9 mouse cellular contexts compared by ENCODE assay signal in genomic region chr2:145683536-145683935, GRCm38 (mm10). TPM values are rescaled to one million over a fixed set of nuclear protein-coding genes. Genes with fewer than 3 reads are reported as not detected.
DNase-seq lines count a peak whose midpoint lies in the region; ATAC-seq and TF ChIP-seq lines count a peak whose summit lies in the region.
"Had no signal": no experiment of that assay in that cellular context is flagged by ENCODE, and none has a peak within 500 bp of the region (broad histone marks: within the 10 kb centered on the region; RNA-seq: fewer than 3 reads in every experiment).

No protein-coding gene starts in this region.

- peak; percentile 32 to 60 for DNase-seq in cerebellum, postnatal 10 days
- no peak for DNase-seq in cerebellum, adult 9-10 months
- peak; percentile 19 for DNase-seq in right cerebral cortex, adult 18-20 months
- no peak for DNase-seq in right cerebral cortex, postnatal 25 days
- DNase-seq in kidney, postnatal 10 days = peak; percentile 90
- DNase-seq in stomach, postnatal 0 days (ENCODE audit: low spot score) = peak; percentile 45
- no peak for DNase-seq in spleen, postnatal 36 days (ENCODE audit: low spot score in 2 of 2)
- DNase-seq in Muller cell, postnatal 12 days (ENCODE audit: inconsistent ontology term) = no peak

- peak overlapping the region; percentile 49; the same call in 1 of the 2 replicates for H3K27ac ChIP-seq in stomach, postnatal 0 days (replicated peaks)
- H3K27ac ChIP-seq: neural tube, embryonic 12.5 days had no signal

- H3K4me3 ChIP-seq in stomach, postnatal 0 days (ENCODE audit: low read depth, low read length) = no peak overlapping the region
- H3K4me3 ChIP-seq: neural tube, embryonic 12.5 days had no signal

- peaks cover 9% of the 10 kb centered on the region for H3K4me1 ChIP-seq in stomach, postnatal 0 days (replicated peaks; ENCODE audit: control insufficient read depth, insufficient read depth)
- H3K4me1 ChIP-seq: neural tube, embryonic 12.5 days had no signal

- no peak overlapping the region for H3K9ac ChIP-seq in stomach, postnatal 0 days (ENCODE audit: low read length)
- H3K9ac ChIP-seq: neural tube, embryonic 12.5 days had no signal

- H3K4me2 ChIP-seq in stomach, postnatal 0 days (replicated peaks; ENCODE audit: low read depth) = no peak overlapping the region
- H3K4me2 ChIP-seq: neural tube, embryonic 12.5 days had no signal

- WGBS in stomach, postnatal 0 days = 51% methylated on average over 3 of the region's 3 CpGs

- TF ChIP-seq CTCF in stomach, postnatal 0 days (IDR thresholded peaks at IDR 0.05; ENCODE audit: low read depth) = no peak

- 0 out of 2 replicates have a peak, but pooled peaks have one; percentile 35 for ATAC-seq in stomach, postnatal 0 days (ENCODE audit: low FRiP score, low TSS enrichment)

- no peaks in the 10 kb centered on the region for H3K36me3 ChIP-seq in stomach, postnatal 0 days (ENCODE audit: control insufficient read depth, insufficient read depth, low read length)
- H3K36me3 ChIP-seq: neural tube, embryonic 12.5 days had no signal

- no peaks in the 10 kb centered on the region for H3K27me3 ChIP-seq in stomach, postnatal 0 days (ENCODE audit: control insufficient read depth, insufficient read depth, low read length)
- H3K27me3 ChIP-seq: neural tube, embryonic 12.5 days had no signal

- TF ChIP-seq EP300 in stomach, postnatal 0 days (optimal IDR thresholded peaks at IDR 0.05) = no peak

- no peaks in the 10 kb centered on the region for H3K9me3 ChIP-seq in stomach, postnatal 0 days (ENCODE audit: control insufficient read depth, low read length)
- H3K9me3 ChIP-seq: neural tube, embryonic 12.5 days had no signal

RNA-seq across cellular contexts. Expression of gene Rin2, which starts 8.5 kb away (rescaled TPM):
- polyA plus RNA-seq in stomach, postnatal 0 days (2015; fragmentation: Nextera tagmentation; extraction: Ambion mirVana) = 19.6 and 22.2 TPM in 2 replicates

Comparison
In these comparisons a context has a peak if more than half of its experiments do, and no peak if none do; other contexts are left out.
1. DNase-seq: peak in cerebellum, postnatal 10 days (2 of 2), right cerebral cortex, adult 18-20 months (single experiment), kidney, postnatal 10 days (single experiment) and stomach, postnatal 0 days (single experiment); none in cerebellum, adult 9-10 months (single experiment), right cerebral cortex, postnatal 25 days (single experiment), spleen, postnatal 36 days (0 of 2) and Muller cell, postnatal 12 days (single experiment).